8 mouse cellular contexts compared by ENCODE assay signal in genomic region chr11:69416509-69416908, GRCm38 (mm10). TPM values are rescaled to one million over a fixed set of nuclear protein-coding genes. Genes with fewer than 3 reads are reported as not detected.
DNase-seq lines count a peak whose midpoint lies in the region; ATAC-seq and TF ChIP-seq lines count a peak whose summit lies in the region.

No protein-coding gene starts in this region.

- H3K27ac ChIP-seq in kidney, embryonic 14.5 days (ENCODE audit: low read depth, low read length): peak overlapping the region; percentile 96
- H3K27ac ChIP-seq in cortical plate, adult 2 months (ENCODE audit: insufficient read depth, low read length): no peak overlapping the region
- H3K27ac ChIP-seq in hindbrain, embryonic 15.5 days (replicated peaks): peak overlapping the region; percentile 98
- H3K27ac ChIP-seq in midbrain, embryonic 16.5 days (ENCODE audit: low read length): peak overlapping the region; percentile 99

- ATAC-seq in kidney, embryonic 14.5 days (ENCODE audit: low FRiP score, low TSS enrichment): no peak
- no peak for ATAC-seq in hindbrain, embryonic 15.5 days (ENCODE audit: low FRiP score, low read depth)
- no peak for ATAC-seq in midbrain, embryonic 16.5 days
- ATAC-seq in CD4-positive, CD25-positive, alpha-beta regulatory T cell, adult 4 months: no peak

- peaks cover 70% of the 10 kb centered on the region for H3K4me1 ChIP-seq in kidney, embryonic 14.5 days (ENCODE audit: control insufficient read depth, insufficient read depth, low read length)
- peaks cover 5% of the 10 kb centered on the region; the same call in 1 of the 2 replicates for H3K4me1 ChIP-seq in cortical plate, adult 2 months (ENCODE audit: control insufficient read depth, insufficient read depth, low read length)
- peaks cover 82% of the 10 kb centered on the region for H3K4me1 ChIP-seq in hindbrain, embryonic 15.5 days (replicated peaks)
- H3K4me1 ChIP-seq in midbrain, embryonic 16.5 days (ENCODE audit: control insufficient read depth, insufficient read depth, low read length): peaks cover 61% of the 10 kb centered on the region

- H3K9ac ChIP-seq in kidney, embryonic 14.5 days (ENCODE audit: low read depth, low read length): peak overlapping the region; percentile 69
- peak overlapping the region; percentile 41 for H3K9ac ChIP-seq in hindbrain, embryonic 15.5 days
- peak overlapping the region; percentile 57 for H3K9ac ChIP-seq in midbrain, embryonic 16.5 days (ENCODE audit: low read depth, low read length)

- H3K9me3 ChIP-seq in kidney, embryonic 14.5 days (ENCODE audit: control insufficient read depth, low read length): no peaks in the 10 kb centered on the region
- H3K9me3 ChIP-seq in hindbrain, embryonic 15.5 days: no peaks in the 10 kb centered on the region
- no peaks in the 10 kb centered on the region for H3K9me3 ChIP-seq in midbrain, embryonic 16.5 days (replicated peaks; ENCODE audit: control insufficient read depth, low read length, poor library complexity, severe bottlenecking)

- DNase-seq in kidney, adult 9 months: no peak
- no peak for DNase-seq in cerebellum, postnatal 36 days
- DNase-seq in left cerebral cortex, adult 18-20 months (ENCODE audit: low spot score in 2 of 2): no peak

- peaks cover 10% of the 10 kb centered on the region for H3K27me3 ChIP-seq in kidney, embryonic 14.5 days (ENCODE audit: control insufficient read depth, insufficient read depth, low read length)
- peaks cover 12% of the 10 kb centered on the region for H3K27me3 ChIP-seq in hindbrain, embryonic 15.5 days
- H3K27me3 ChIP-seq in midbrain, embryonic 16.5 days (ENCODE audit: control insufficient read depth, insufficient read depth, low read depth, low read length): peaks cover 7% of the 10 kb centered on the region

- H3K36me3 ChIP-seq in kidney, embryonic 14.5 days (ENCODE audit: control insufficient read depth, insufficient read depth, low read length): peaks cover 14% of the 10 kb centered on the region
- H3K36me3 ChIP-seq in hindbrain, embryonic 15.5 days: peaks cover 9% of the 10 kb centered on the region; the same call in 1 of the 2 replicates
- no peaks in the 10 kb centered on the region for H3K36me3 ChIP-seq in midbrain, embryonic 16.5 days (ENCODE audit: control insufficient read depth, insufficient read depth, low read length)

- peak overlapping the region; percentile 95 for H3K4me2 ChIP-seq in kidney, embryonic 14.5 days (replicated peaks; ENCODE audit: low read depth, low read length)
- peak overlapping the region; percentile 96 for H3K4me2 ChIP-seq in hindbrain, embryonic 15.5 days
- peak overlapping the region; percentile 65 for H3K4me2 ChIP-seq in midbrain, embryonic 16.5 days (ENCODE audit: low read length)

- H3K4me3 ChIP-seq in kidney, embryonic 14.5 days (ENCODE audit: low read length): peak overlapping the region; percentile 84
- H3K4me3 ChIP-seq in cortical plate, adult 2 months (ENCODE audit: insufficient read depth, low read length): peak overlapping the region; percentile 68; the same call in 1 of the 2 replicates
- peak overlapping the region; percentile 65 for H3K4me3 ChIP-seq in hindbrain, embryonic 15.5 days
- H3K4me3 ChIP-seq in midbrain, embryonic 16.5 days (ENCODE audit: low read depth, low read length): peak overlapping the region; percentile 67

- no peak for TF ChIP-seq POLR2A in cortical plate, adult 2 months (IDR thresholded peaks at IDR 0.05; ENCODE audit: extremely low read depth, insufficient read depth, low read length)

- 0% methylated on average over 4 of the region's 4 CpGs for WGBS in kidney, embryonic 14.5 days
- WGBS in hindbrain, embryonic 15.5 days: 1% methylated on average over 4 of the region's 4 CpGs
- 2% methylated on average over 4 of the region's 4 CpGs for WGBS in midbrain, embryonic 16.5 days

- no peak for TF ChIP-seq CTCF in cortical plate, adult 2 months (IDR thresholded peaks at IDR 0.05; ENCODE audit: extremely low read depth, insufficient read depth, low read length)

RNA-seq across cellular contexts. Expression of gene Kdm6b, which starts 3.0 kb away (rescaled TPM):
- polyA plus RNA-seq in kidney, embryonic 14.5 days (2014; fragmentation: Nextera tagmentation; extraction: Ambion mirVana): 36.1 and 37.4 TPM in 2 replicates
- polyA plus RNA-seq in cortical plate, adult 2 months (2012; rRNA removed): 5.0 and 5.3 TPM in 2 replicates
- polyA plus RNA-seq in hindbrain, embryonic 15.5 days (2015; fragmentation: Nextera tagmentation; extraction: Ambion mirVana): 33.7 and 34.9 TPM in 2 replicates
- 36.4 and 39.0 TPM in 2 replicates for polyA plus RNA-seq in midbrain, embryonic 16.5 days (2015; fragmentation: Nextera tagmentation; extraction: Ambion mirVana)
- 10 to 100 TPM; 30.7 to 32.6 TPM for polyA plus RNA-seq in CD4-positive, CD25-positive, alpha-beta regulatory T cell, adult 4 months (2017; shearing (Covaris generic))
- 10 to 100 TPM; 28.2 to 32.2 TPM for total RNA-seq in left cerebral cortex, adult 18-20 months (2021)

RNA-seq across cellular contexts. Expression of gene Tmem88, which starts 18.5 kb away (rescaled TPM):
- polyA plus RNA-seq in kidney, embryonic 14.5 days (2014; fragmentation: Nextera tagmentation; extraction: Ambion mirVana): 36.8 and 39.6 TPM in 2 replicates
- polyA plus RNA-seq in cortical plate, adult 2 months (2012; rRNA removed): 6.5 and 6.8 TPM in 2 replicates
- polyA plus RNA-seq in hindbrain, embryonic 15.5 days (2015; fragmentation: Nextera tagmentation; extraction: Ambion mirVana): 6.8 and 7.2 TPM in 2 replicates
- polyA plus RNA-seq in midbrain, embryonic 16.5 days (2015; fragmentation: Nextera tagmentation; extraction: Ambion mirVana): 5.2 and 5.9 TPM in 2 replicates
- polyA plus RNA-seq in CD4-positive, CD25-positive, alpha-beta regulatory T cell, adult 4 months (2017; shearing (Covaris generic)): 1 to 10 TPM; 1.1 to 1.2 TPM
- 1 to 10 TPM; 3.4 to 3.7 TPM for total RNA-seq in left cerebral cortex, adult 18-20 months (2021)

RNA-seq across cellular contexts. Expression of gene Cyb5d1, which starts 21.1 kb away (rescaled TPM):
- 11.1 and 23.9 TPM in 2 replicates for polyA plus RNA-seq in kidney, embryonic 14.5 days (2014; fragmentation: Nextera tagmentation; extraction: Ambion mirVana)
- polyA plus RNA-seq in cortical plate, adult 2 months (2012; rRNA removed): 34.3 and 35.6 TPM in 2 replicates
- polyA plus RNA-seq in hindbrain, embryonic 15.5 days (2015; fragmentation: Nextera tagmentation; extraction: Ambion mirVana): 30.6 and 33.5 TPM in 2 replicates
- 27.1 and 28.9 TPM in 2 replicates for polyA plus RNA-seq in midbrain, embryonic 16.5 days (2015; fragmentation: Nextera tagmentation; extraction: Ambion mirVana)
- polyA plus RNA-seq in CD4-positive, CD25-positive, alpha-beta regulatory T cell, adult 4 months (2017; shearing (Covaris generic)): 10 to 100 TPM; 17.0 to 28.2 TPM
- 10 to 100 TPM; 42.7 to 48.1 TPM for total RNA-seq in left cerebral cortex, adult 18-20 months (2021)

RNA-seq across cellular contexts. Expression of gene Naa38, which starts 21.2 kb away (rescaled TPM):
- polyA plus RNA-seq in kidney, embryonic 14.5 days (2014; fragmentation: Nextera tagmentation; extraction: Ambion mirVana): 172 and 221 TPM in 2 replicates
- polyA plus RNA-seq in cortical plate, adult 2 months (2012; rRNA removed): 215 and 222 TPM in 2 replicates
- polyA plus RNA-seq in hindbrain, embryonic 15.5 days (2015; fragmentation: Nextera tagmentation; extraction: Ambion mirVana): 109 and 121 TPM in 2 replicates
- polyA plus RNA-seq in midbrain, embryonic 16.5 days (2015; fragmentation: Nextera tagmentation; extraction: Ambion mirVana): 86.2 and 89.6 TPM in 2 replicates
- polyA plus RNA-seq in CD4-positive, CD25-positive, alpha-beta regulatory T cell, adult 4 months (2017; shearing (Covaris generic)): 100 to 1,000 TPM in 1 of 2 experiments, 10 to 100 TPM in 1; 87.8 to 116 TPM
- total RNA-seq in left cerebral cortex, adult 18-20 months (2021): 100 to 1,000 TPM; 117 to 120 TPM

RNA-seq across cellular contexts. Expression of gene Chd3, which starts 47.3 kb away (rescaled TPM):
- 56.7 and 59.7 TPM in 2 replicates for polyA plus RNA-seq in kidney, embryonic 14.5 days (2014; fragmentation: Nextera tagmentation; extraction: Ambion mirVana)
- polyA plus RNA-seq in cortical plate, adult 2 months (2012; rRNA removed): 242 and 274 TPM in 2 replicates
- polyA plus RNA-seq in hindbrain, embryonic 15.5 days (2015; fragmentation: Nextera tagmentation; extraction: Ambion mirVana): 83.5 and 83.7 TPM in 2 replicates
- polyA plus RNA-seq in midbrain, embryonic 16.5 days (2015; fragmentation: Nextera tagmentation; extraction: Ambion mirVana): 82.8 and 86.1 TPM in 2 replicates
- 10 to 100 TPM; 71.8 to 80.8 TPM for polyA plus RNA-seq in CD4-positive, CD25-positive, alpha-beta regulatory T cell, adult 4 months (2017; shearing (Covaris generic))
- total RNA-seq in left cerebral cortex, adult 18-20 months (2021): 100 to 1,000 TPM; 346 to 387 TPM
